Mouse (Mus musculus) liver, embryonic 12.5 days (tissue): ENCODE results near the gene Wfdc13. TPM values are rescaled to one million over a fixed set of nuclear protein-coding genes. Genes with fewer than 3 reads are reported as not detected.

Source experiments
- ATAC-seq: fragments of 200-750 bp; cut with Nextera tagmentation; 2 replicates; pipeline ENCODE4 v1.8.0; 2017; ENCODE audit warnings: moderate number of reproducible peaks, mild to moderate bottlenecking, moderate library complexity
- H3K27ac ChIP-seq: fragments of 300-500 bp; sonication (generic); 2 replicates; pipeline ENCODE4 v1.5.1; 2016; ENCODE audit warnings: mild to moderate bottlenecking
- H3K27me3 ChIP-seq: fragments of 300-500 bp; sonication (generic); replicated peaks from 2 replicates; pipeline ENCODE4 v1.6.1; 2016; ENCODE audit warnings: mild to moderate bottlenecking, moderate library complexity
- H3K36me3 ChIP-seq: fragments of 300-500 bp; sonication (generic); 2 replicates; pipeline ENCODE4 v1.6.1; 2016; ENCODE audit warnings: mild to moderate bottlenecking, moderate library complexity
- H3K4me1 ChIP-seq: fragments of 300-500 bp; sonication (generic); 2 replicates; pipeline ENCODE4 v1.6.1; 2016
- H3K4me2 ChIP-seq: fragments of 300-500 bp; sonication (generic); 2 replicates; pipeline ENCODE4 v1.6.1; 2016; ENCODE audit warnings: mild to moderate bottlenecking, moderate library complexity
- H3K4me3 ChIP-seq: fragments of 300-500 bp; sonication (generic); 2 replicates; pipeline ENCODE4 v1.5.1; 2016; ENCODE audit warnings: mild to moderate bottlenecking, moderate library complexity
- H3K9ac ChIP-seq: fragments of 300-500 bp; sonication (generic); 2 replicates; pipeline ENCODE4 v1.6.1; 2016; ENCODE audit warnings: mild to moderate bottlenecking, moderate library complexity
- H3K9me3 ChIP-seq: fragments of 300-500 bp; sonication (generic); replicated peaks from 2 replicates; pipeline ENCODE4 v1.6.1; 2016; ENCODE audit warnings: mild to moderate bottlenecking, moderate library complexity
- WGBS: fragments of 180-500 bp; shearing (Covaris S2); methylation state at CpG from one replicate; pipeline ENCODE4 v1.1.7; 2016; ENCODE audit not compliant: insufficient replicate concordance; 5-methylcytosine and 5-hydroxymethylcytosine counted together
- polyA plus RNA-seq: library from polyadenylated mRNA; unstranded; fragments of >200 nt; fragmentation: Nextera tagmentation; extraction: Ambion mirVana; gene quantifications from 2 replicates; pipeline ENCODE4 v1.2.1, GENCODE M21; 2016

The Wfdc13 gene
- polyA plus RNA-seq: not detected in 2 replicates

GRCm38 (mm10) chr2:164684807-164685206 is at the start of gene Wfdc13:
Gene Wfdc13, plus strand, starts transcription at chr2:164685107.
- Histone ChIP-seq H3K27me3 (0 out of 2 replicates have a peak, but pooled peaks cover 6% of the 10 kb centered on the region), H3K9ac (no peak within 1 kb of the TSS), H3K4me2 (no peak within 1 kb of the TSS), H3K4me1 (no peaks in the 10 kb centered on the region), H3K36me3 (no peaks in the 10 kb centered on the region), H3K4me3 (no peak within 1 kb of the TSS), H3K27ac (no peak within 1 kb of the TSS), H3K9me3 (no peaks in the 10 kb centered on the region)
- no peak for ATAC-seq
- 53% methylated on average over 3 of the region's 3 CpGs for WGBS

- H3K9ac ChIP-seq: no peak overlapping the region
- H3K4me2 ChIP-seq: no peak overlapping the region
Measured at GRCm38 (mm10) chr2:164635266-164635665, 49.6 kb upstream of the Wfdc13 start.

GRCm38 (mm10) chr2:164638696-164639095 is 46.2 kb upstream of the Wfdc13 start, which contains the start of gene Wfdc16:
Gene Wfdc16, minus strand, starts transcription at chr2:164638796.
- Histone ChIP-seq H3K4me2 (no peak within 1 kb of the TSS), H3K4me3 (no peak within 1 kb of the TSS), H3K9me3 (no peaks in the 10 kb centered on the region; the same call in 1 of the 2 replicates), H3K27me3 (no peaks in the 10 kb centered on the region), H3K27ac (no peak within 1 kb of the TSS), H3K4me1 (no peaks in the 10 kb centered on the region), H3K36me3 (no peaks in the 10 kb centered on the region), H3K9ac (no peak within 1 kb of the TSS)
- ATAC-seq: no peak
- 72% methylated on average over 3 of the region's 3 CpGs for WGBS

More at GRCm38 (mm10) chr2:164635266-164635665, 49.6 kb upstream of the Wfdc13 start:
- H3K9me3 ChIP-seq: no peaks in the 10 kb centered on the region; the same call in 1 of the 2 replicates
- H3K27ac ChIP-seq: no peak overlapping the region
- no peak for ATAC-seq
- 62% methylated on average over 9 of the region's 9 CpGs for WGBS
- H3K36me3 ChIP-seq: no peaks in the 10 kb centered on the region
- no peak overlapping the region for H3K4me3 ChIP-seq
- no peaks in the 10 kb centered on the region for H3K4me1 ChIP-seq
- no peaks in the 10 kb centered on the region for H3K27me3 ChIP-seq

GRCm38 (mm10) chr2:164641129-164641528 is 43.8 kb upstream of the Wfdc13 start:
- Histone ChIP-seq H3K27ac (no peak overlapping the region), H3K9me3 (no peaks in the 10 kb centered on the region; the same call in 1 of the 2 replicates), H3K4me3 (no peak overlapping the region), H3K9ac (no peak overlapping the region), H3K4me1 (no peaks in the 10 kb centered on the region), H3K27me3 (no peaks in the 10 kb centered on the region), H3K36me3 (no peaks in the 10 kb centered on the region), H3K4me2 (no peak overlapping the region)
- no peak for ATAC-seq
- WGBS: 51% methylated on average over 7 of the region's 7 CpGs

- Histone ChIP-seq H3K4me1 (no peaks in the 10 kb centered on the region), H3K4me3 (no peak overlapping the region), H3K27me3 (no peaks in the 10 kb centered on the region), H3K9ac (no peak overlapping the region), H3K4me2 (no peak overlapping the region), H3K9me3 (no peaks in the 10 kb centered on the region; the same call in 1 of the 2 replicates), H3K36me3 (no peaks in the 10 kb centered on the region), H3K27ac (no peak overlapping the region)
- WGBS: 72% methylated on average over 13 of the region's 13 CpGs
- no peak for ATAC-seq
Measured at GRCm38 (mm10) chr2:164641881-164642673, 42.8 kb upstream of the Wfdc13 start.

- 7% methylated on average over 11 of the region's 11 CpGs for WGBS
- no peak within 1 kb of the TSS for H3K4me2 ChIP-seq
- no peak within 1 kb of the TSS for H3K4me3 ChIP-seq
- H3K36me3 ChIP-seq: no peaks in the 10 kb centered on the region
- H3K9ac ChIP-seq: no peak within 1 kb of the TSS
- no peak for ATAC-seq
- no peaks in the 10 kb centered on the region for H3K9me3 ChIP-seq
- H3K27ac ChIP-seq: no peak within 1 kb of the TSS
- peaks cover 11% of the 10 kb centered on the region; the same call in 1 of the 2 replicates for H3K27me3 ChIP-seq
- H3K4me1 ChIP-seq: no peaks in the 10 kb centered on the region
Measured at GRCm38 (mm10) chr2:164655858-164656257, 29.0 kb upstream of the Wfdc13 start, which contains the start of gene Wfdc10. Gene Wfdc10, plus strand, starts transcription at chr2:164656046.

GRCm38 (mm10) chr2:164656483-164656882 is 28.4 kb upstream of the Wfdc13 start, which contains the start of gene Wfdc9:
Gene Wfdc9, minus strand, starts transcription at chr2:164656583.
- H3K27ac ChIP-seq: no peak within 1 kb of the TSS
- ATAC-seq: no peak
- no peaks in the 10 kb centered on the region for H3K36me3 ChIP-seq
- WGBS: 67% methylated on average over 9 of the region's 9 CpGs
- H3K9ac ChIP-seq: no peak within 1 kb of the TSS
- no peaks in the 10 kb centered on the region for H3K9me3 ChIP-seq
- H3K4me1 ChIP-seq: no peaks in the 10 kb centered on the region
- peaks cover 11% of the 10 kb centered on the region; the same call in 1 of the 2 replicates for H3K27me3 ChIP-seq
- H3K4me3 ChIP-seq: no peak within 1 kb of the TSS
- H3K4me2 ChIP-seq: no peak within 1 kb of the TSS

- H3K27ac ChIP-seq: no peak overlapping the region
- no peaks in the 10 kb centered on the region for H3K4me1 ChIP-seq
- H3K9ac ChIP-seq: no peak overlapping the region
- no peak overlapping the region for H3K4me3 ChIP-seq
- H3K9me3 ChIP-seq: peaks cover 7% of the 10 kb centered on the region; the same call in 1 of the 2 replicates
- no peak for ATAC-seq
- H3K4me2 ChIP-seq: no peak overlapping the region
- no peaks in the 10 kb centered on the region for H3K27me3 ChIP-seq
- WGBS: 64% methylated on average over 7 of the region's 7 CpGs
- H3K36me3 ChIP-seq: no peaks in the 10 kb centered on the region
Measured at GRCm38 (mm10) chr2:164664851-164665250, 20.1 kb upstream of the Wfdc13 start.

- Histone ChIP-seq H3K4me1 (no peaks in the 10 kb centered on the region), H3K27me3 (no peaks in the 10 kb centered on the region), H3K27ac (no peak overlapping the region), H3K36me3 (no peaks in the 10 kb centered on the region), H3K4me3 (no peak overlapping the region), H3K9me3 (peaks cover 7% of the 10 kb centered on the region; the same call in 1 of the 2 replicates), H3K4me2 (no peak overlapping the region), H3K9ac (no peak overlapping the region)
- no peak for ATAC-seq
- WGBS: 61% methylated on average over 5 of the region's 5 CpGs
Measured at GRCm38 (mm10) chr2:164670261-164670660, 14.6 kb upstream of the Wfdc13 start.

- no peaks in the 10 kb centered on the region for H3K36me3 ChIP-seq
- no peak overlapping the region for H3K4me3 ChIP-seq
- no peak for ATAC-seq
- WGBS: 13% methylated on average over 1 of the region's 1 CpGs
- H3K4me1 ChIP-seq: no peaks in the 10 kb centered on the region
- no peaks in the 10 kb centered on the region for H3K27me3 ChIP-seq
- no peak overlapping the region for H3K4me2 ChIP-seq
- no peak overlapping the region for H3K27ac ChIP-seq
- H3K9me3 ChIP-seq: peaks cover 7% of the 10 kb centered on the region; the same call in 1 of the 2 replicates
- H3K9ac ChIP-seq: no peak overlapping the region
Measured at GRCm38 (mm10) chr2:164670938-164671337, 14.0 kb upstream of the Wfdc13 start.

- 59% methylated on average over 7 of the region's 7 CpGs for WGBS
Measured at GRCm38 (mm10) chr2:164673987-164674386, 10.9 kb upstream of the Wfdc13 start, which contains the start of gene Wfdc11. Gene Wfdc11, minus strand, starts transcription at chr2:164674087.

GRCm38 (mm10) chr2:164676103-164676502 is 8.8 kb upstream of the Wfdc13 start:
- H3K9ac ChIP-seq: no peak overlapping the region
- no peak overlapping the region for H3K4me2 ChIP-seq
- peaks cover 7% of the 10 kb centered on the region; the same call in 1 of the 2 replicates for H3K4me1 ChIP-seq
- H3K4me3 ChIP-seq: no peak overlapping the region
- ATAC-seq: no peak
- no peaks in the 10 kb centered on the region for H3K27me3 ChIP-seq
- no peaks in the 10 kb centered on the region for H3K36me3 ChIP-seq
- H3K27ac ChIP-seq: no peak overlapping the region
- no peaks in the 10 kb centered on the region for H3K9me3 ChIP-seq
- 66% methylated on average over 7 of the region's 7 CpGs for WGBS

More at GRCm38 (mm10) chr2:164673987-164674386, 10.9 kb upstream of the Wfdc13 start, which contains the start of gene Wfdc11:
- H3K4me1 ChIP-seq: 0 out of 2 replicates have a peak, but pooled peaks cover 4% of the 10 kb centered on the region
- H3K9ac ChIP-seq: no peak within 1 kb of the TSS
- ATAC-seq: no peak
- no peaks in the 10 kb centered on the region for H3K27me3 ChIP-seq
- H3K4me2 ChIP-seq: no peak within 1 kb of the TSS
- H3K4me3 ChIP-seq: no peak within 1 kb of the TSS
- no peaks in the 10 kb centered on the region for H3K36me3 ChIP-seq
- H3K27ac ChIP-seq: no peak within 1 kb of the TSS
- H3K9me3 ChIP-seq: no peaks in the 10 kb centered on the region
